Mouse (Mus musculus): Measurements from ENCODE around the gene Gm8138.
A peak's percentile ranks its signal among the peaks of the same experiment; 100 is the strongest.
"Not testable (repeated sequence)": the region's sequence is repeated elsewhere in the genome, so short reads cannot be mapped to it uniquely, and the experiment has no call there.

The Gm8138 gene

GRCm38 (mm10) chr14:43416250-43416649, at the start of gene Gm8138:
Gm8138 (minus strand) TSS chr14:43416350.
- not testable (repeated sequence) for DNase-seq

GRCm38 (mm10) chr14:43361713-43362112, 54.4 kb downstream of the Gm8138 start:
- DNase-seq, result peak; percentile 3

Data from thymus, postnatal 14 days (tissue).